Mouse (Mus musculus): ENCODE measurements around the gene Sgcd.

GRCm38 (mm10) chr11:46920244-46920643 lies 1068.5 kb downstream of the Sgcd start:
- TF ChIP-seq CTCF (IDR thresholded peaks at IDR 0.05) (peak; percentile 40), EP300 (IDR thresholded peaks at IDR 0.05) (no peak)

All from lung, postnatal 0 days (tissue).